Mouse (Mus musculus) small intestine, adult 2 months (tissue): ENCODE data around the gene Capn8. TPM values are rescaled to one million over a fixed set of nuclear protein-coding genes. Genes with fewer than 3 reads are reported as not detected.

ENCODE experiments used
- H3K27ac ChIP-seq: fragments of 200-500 bp; 2 replicates; pipeline ENCODE4 v1.5.1; 2012; ENCODE audit warnings: low read depth, low read length, control low read depth, inconsistent platforms; ENCODE audit not compliant: insufficient read depth
- H3K27me3 ChIP-seq: fragments of 200-500 bp; 2 replicates; pipeline ENCODE4 v1.6.1; 2012; ENCODE audit warnings: mild to moderate bottlenecking, moderate library complexity, low read length, inconsistent platforms; ENCODE audit not compliant: control insufficient read depth, insufficient read depth
- H3K36me3 ChIP-seq: fragments of 200-500 bp; 2 replicates; pipeline ENCODE4 v1.6.1; 2012; ENCODE audit warnings: mild to moderate bottlenecking, low read length, control low read depth, inconsistent platforms; ENCODE audit not compliant: control insufficient read depth, insufficient read depth
- H3K4me1 ChIP-seq: fragments of 200-500 bp; 2 replicates; pipeline ENCODE4 v1.6.1; 2012; ENCODE audit warnings: low read length, inconsistent platforms, mixed read lengths; ENCODE audit not compliant: control insufficient read depth, insufficient read depth, insufficient read length
- H3K4me3 ChIP-seq: fragments of 200-500 bp; 2 replicates; pipeline ENCODE4 v1.5.1; 2012; ENCODE audit warnings: low read depth, mild to moderate bottlenecking, control low read depth, inconsistent platforms, low read length, moderate library complexity
- CTCF ChIP-seq: fragments of 200-500 bp; IDR thresholded peaks from 2 replicates; pipeline ENCODE4 v1.5.1; 2012; ENCODE audit warnings: low read depth, mild to moderate bottlenecking, control low read depth, inconsistent platforms, low read length, moderate library complexity, mixed read lengths; ENCODE audit not compliant: insufficient replicate concordance, insufficient read length; ENCODE audit errors: extremely low read depth
- POLR2A ChIP-seq: fragments of 200-500 bp; IDR thresholded peaks from 2 replicates; pipeline ENCODE4 v1.6.1; 2012; ENCODE audit warnings: low read depth, mild to moderate bottlenecking, control low read depth, inconsistent platforms, low read length, moderate library complexity
- WGBS: fragments of 180-500 bp; shearing (Covaris S2); methylation state at CpG from one replicate; pipeline ENCODE4 v1.1.7; 2018; 5-methylcytosine and 5-hydroxymethylcytosine counted together
- polyA plus RNA-seq: library from polyadenylated mRNA; depleted of rRNA; stranded (reverse); fragments of >200 nt; gene quantifications from 2 replicates; pipeline ENCODE4 v1.2.3, GENCODE M21; 2012

Capn8 gene
- polyA plus RNA-seq, 1 experiment = 2.4 TPM

DNA sequence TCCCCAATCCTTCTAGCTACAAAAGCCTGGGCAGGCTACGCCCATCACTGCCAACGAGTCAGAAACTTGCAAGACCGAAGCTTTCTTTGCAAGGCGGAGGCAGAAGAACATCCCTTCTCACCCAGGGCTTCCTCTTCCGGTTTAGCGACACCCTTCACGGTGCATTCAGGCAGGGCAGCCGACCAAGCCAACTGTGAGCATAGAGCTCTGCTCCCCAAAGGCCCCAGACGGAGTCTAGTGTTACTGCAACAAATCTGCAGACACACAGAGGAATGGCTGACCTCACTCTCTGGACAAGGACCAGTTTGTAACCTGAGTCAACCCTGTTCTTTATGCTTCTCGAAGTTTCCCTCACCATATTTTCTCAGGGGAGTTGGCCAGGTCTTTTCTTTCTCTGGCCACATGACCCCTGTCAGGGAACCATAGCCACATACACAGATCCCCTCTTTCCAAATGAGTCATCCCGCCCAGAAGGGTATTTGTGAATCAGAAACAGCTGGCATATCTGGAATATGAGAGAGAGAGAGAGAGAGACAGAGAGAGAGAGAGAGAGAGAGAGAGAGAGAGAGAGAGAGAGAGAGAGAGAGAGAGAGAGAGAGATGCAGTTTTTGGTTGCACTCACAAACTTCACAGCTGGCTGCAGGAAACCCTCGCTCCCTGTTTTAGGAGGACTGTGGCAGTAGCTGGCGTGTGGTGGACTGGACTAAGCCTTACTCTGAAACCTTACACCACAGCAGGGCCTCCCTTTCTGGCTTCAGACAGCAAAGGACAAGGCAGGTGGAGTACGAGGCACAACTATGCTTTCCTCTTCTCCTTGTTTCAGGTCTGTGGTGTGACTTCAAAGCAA, 44.5 kb upstream of the Capn8 start:
- H3K27me3 ChIP-seq = peaks cover 2% of the 10 kb centered on the region; the same call in 1 of the 2 replicates
- no peak overlapping the region for H3K4me3 ChIP-seq
- 42% methylated on average over 14 of the region's 14 CpGs for WGBS
- TF ChIP-seq POLR2A = no peak
- no peak for TF ChIP-seq CTCF
- H3K27ac ChIP-seq = peak overlapping the region; percentile 30; the same call in 1 of the 2 replicates
- peaks cover 13% of the 10 kb centered on the region; the same call in 1 of the 2 replicates for H3K4me1 ChIP-seq
- no peaks in the 10 kb centered on the region for H3K36me3 ChIP-seq

DNA sequence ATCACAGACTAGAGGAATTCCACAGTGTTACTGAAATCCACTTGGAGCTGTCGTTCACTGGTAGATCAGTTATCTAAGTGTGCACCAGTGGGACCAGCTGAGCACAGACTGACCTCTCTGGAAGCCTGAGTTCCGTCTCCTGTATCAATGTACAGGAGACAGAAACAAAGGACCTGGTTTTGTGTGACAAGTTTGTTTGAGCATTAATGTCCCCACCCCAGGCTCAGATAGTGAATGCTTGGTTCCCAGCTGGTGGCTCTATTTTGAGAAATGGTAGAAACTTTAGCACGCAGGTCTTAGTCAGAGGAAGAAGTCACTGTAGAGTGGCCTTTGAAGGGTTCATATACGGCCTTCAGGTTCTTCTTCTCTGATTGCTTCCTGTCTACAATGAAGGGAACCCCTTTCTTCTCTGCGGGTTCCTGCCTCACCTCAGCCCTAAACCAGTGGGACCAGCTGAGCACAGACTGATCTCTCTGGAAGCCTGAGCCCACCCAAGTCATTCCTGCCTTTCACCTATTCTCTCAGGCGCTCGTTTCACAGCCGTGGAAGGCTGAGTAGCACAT, 43.8 kb upstream of the Capn8 start:
- peaks cover 13% of the 10 kb centered on the region; the same call in 1 of the 2 replicates for H3K4me1 ChIP-seq
- H3K36me3 ChIP-seq = no peaks in the 10 kb centered on the region
- no peak overlapping the region for H3K4me3 ChIP-seq
- TF ChIP-seq POLR2A (no peak), CTCF (no peak)
- peak overlapping the region; percentile 30; the same call in 1 of the 2 replicates for H3K27ac ChIP-seq
- peaks cover 2% of the 10 kb centered on the region; the same call in 1 of the 2 replicates for H3K27me3 ChIP-seq
- 80% methylated on average over 8 of the region's 8 CpGs for WGBS

DNA sequence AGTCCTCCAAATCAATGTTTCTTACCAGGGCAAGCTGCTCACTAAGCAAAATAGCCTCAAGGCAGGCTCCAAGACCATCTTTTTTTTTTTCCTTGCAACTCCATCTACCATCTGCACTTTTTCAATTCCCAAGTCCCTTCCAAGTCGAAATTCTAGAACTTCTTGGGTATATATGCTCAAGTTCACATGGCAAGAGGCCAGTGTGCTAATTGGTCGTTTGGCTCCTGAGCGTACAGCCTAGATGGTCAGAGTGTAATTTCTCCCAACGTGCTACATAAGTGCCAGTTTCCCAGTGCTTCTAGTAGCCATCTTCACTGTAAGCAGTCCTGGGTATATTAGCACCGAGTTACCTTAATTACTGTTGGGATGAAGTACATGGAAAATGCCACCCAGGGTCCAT, 41.8 kb upstream of the Capn8 start:
- 75% methylated on average over 5 of the region's 5 CpGs for WGBS

DNA sequence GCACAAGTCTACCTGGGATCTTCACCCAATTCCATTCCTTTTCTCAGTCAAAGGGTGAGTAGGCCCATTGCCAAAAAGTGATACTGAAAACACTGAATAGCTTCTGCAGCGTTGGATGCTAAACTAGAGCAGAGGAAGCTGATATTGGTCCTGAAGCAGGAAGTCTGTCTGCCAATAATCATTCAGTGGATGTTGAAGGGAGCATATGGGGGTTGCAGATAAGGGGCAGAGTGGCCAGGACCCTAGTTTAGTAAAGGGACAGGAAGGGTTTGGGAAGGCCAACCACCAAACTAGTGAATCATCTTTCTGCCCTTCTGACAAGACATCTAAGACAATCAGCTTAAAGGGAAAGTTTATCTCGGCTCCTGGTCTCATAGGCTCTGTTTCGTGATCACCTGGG, 41.1 kb upstream of the Capn8 start:
- H3K27ac ChIP-seq = no peak overlapping the region
- 82% methylated on average over 3 of the region's 3 CpGs for WGBS
- peaks cover 30% of the 10 kb centered on the region for H3K4me1 ChIP-seq
- no peak overlapping the region for H3K4me3 ChIP-seq
- no peak for TF ChIP-seq CTCF
- no peak for TF ChIP-seq POLR2A
- H3K27me3 ChIP-seq = no peaks in the 10 kb centered on the region
- no peaks in the 10 kb centered on the region for H3K36me3 ChIP-seq

More for the DNA sequence above, 41.8 kb upstream of the Capn8 start:
- Histone ChIP-seq H3K4me1 (peaks cover 24% of the 10 kb centered on the region), H3K36me3 (no peaks in the 10 kb centered on the region), H3K27ac (no peak overlapping the region), H3K4me3 (no peak overlapping the region), H3K27me3 (no peaks in the 10 kb centered on the region)
- no peak for TF ChIP-seq POLR2A
- no peak for TF ChIP-seq CTCF

DNA sequence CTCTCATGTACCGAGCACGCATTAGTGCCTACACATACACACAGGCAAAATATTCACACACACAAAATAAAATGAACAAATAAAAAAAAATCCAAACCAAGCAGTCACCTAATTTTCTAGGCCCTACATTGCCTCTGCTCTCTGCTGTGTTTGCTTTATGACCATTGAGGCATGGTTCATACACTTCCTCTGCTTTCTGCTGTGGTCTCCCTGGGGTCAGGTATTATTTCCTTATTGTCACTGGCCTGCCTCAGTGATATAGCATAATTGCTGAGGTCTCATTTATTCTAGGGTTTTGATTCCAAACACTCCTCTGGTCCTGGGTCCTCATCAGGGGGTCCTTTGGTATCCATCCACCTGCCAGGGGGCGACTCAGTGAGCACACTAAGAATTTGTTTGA, 39.2 kb upstream of the Capn8 start:
- TF ChIP-seq POLR2A (no peak), CTCF (no peak)
- Histone ChIP-seq H3K4me1 (peaks cover 22% of the 10 kb centered on the region), H3K4me3 (no peak overlapping the region), H3K27me3 (no peaks in the 10 kb centered on the region), H3K27ac (no peak overlapping the region), H3K36me3 (no peaks in the 10 kb centered on the region)
- 98% methylated on average over 3 of the region's 3 CpGs for WGBS

DNA sequence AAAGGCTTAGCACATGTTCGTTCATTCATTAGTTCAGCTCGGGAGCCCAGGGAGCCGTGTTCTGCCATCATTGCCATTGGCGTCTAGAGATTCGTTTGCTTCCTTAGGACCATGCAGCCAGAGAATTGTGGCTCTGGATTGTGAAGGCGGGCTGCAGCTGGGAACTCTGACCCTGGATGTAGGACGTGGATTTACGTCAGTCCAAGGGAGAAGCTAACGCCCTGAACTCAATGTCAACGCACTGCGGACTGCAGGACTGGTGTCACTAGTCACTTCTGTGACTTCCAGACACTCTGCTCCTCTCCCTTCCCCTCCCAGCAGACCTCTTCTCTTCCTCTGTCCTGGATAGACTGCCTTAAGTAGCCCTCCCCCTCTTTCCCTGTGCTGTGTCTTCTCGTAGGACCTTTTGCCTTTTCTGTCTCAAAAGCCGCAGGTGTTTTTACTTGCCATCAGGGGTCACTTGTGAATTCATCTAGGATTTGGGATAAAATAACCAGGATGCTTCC, 37.5 kb upstream of the Capn8 start:
- H3K4me3 ChIP-seq = no peak overlapping the region
- TF ChIP-seq CTCF (no peak), POLR2A (no peak)
- H3K27me3 ChIP-seq = no peaks in the 10 kb centered on the region
- 54% methylated on average over 13 of the region's 13 CpGs for WGBS
- H3K27ac ChIP-seq = peak overlapping the region; percentile 69
- H3K36me3 ChIP-seq = no peaks in the 10 kb centered on the region
- peaks cover 22% of the 10 kb centered on the region for H3K4me1 ChIP-seq
